Mouse (Mus musculus): ENCODE results near the gene Twsg1. TPM values are rescaled to one million over a fixed set of nuclear protein-coding genes. Genes with fewer than 3 reads are reported as not detected.
A peak's percentile ranks its signal among the peaks of the same experiment; 100 is the strongest.

The Twsg1 gene
- polyA plus RNA-seq, 1 experiment from 2014 or later = 74.4 TPM

GRCm38 (mm10) chr17:65873156-65873555, 77.9 kb downstream of the Twsg1 start:
- H3K9me3 ChIP-seq = no peaks in the 10 kb centered on the region
- H3K36me3 ChIP-seq = 0 out of 2 replicates have a peak, but pooled peaks cover under 1% of the 10 kb centered on the region
- 78% methylated on average over 4 of the region's 4 CpGs for WGBS
- H3K4me1 ChIP-seq = peaks cover 15% of the 10 kb centered on the region
- no peak for DNase-seq (ENCODE audit: low spot score)
- no peak overlapping the region for H3K4me3 ChIP-seq
- H3K27me3 ChIP-seq (ENCODE audit: insufficient read depth, poor library complexity, severe bottlenecking) = no peaks in the 10 kb centered on the region
- no peak overlapping the region for H3K27ac ChIP-seq

GRCm38 (mm10) chr17:65872652-65873051, 78.4 kb downstream of the Twsg1 start:
- no peak overlapping the region for H3K27ac ChIP-seq

GRCm38 (mm10) chr17:65872051-65872450, 79.0 kb downstream of the Twsg1 start:
- no peak for DNase-seq (ENCODE audit: low spot score)
- Histone ChIP-seq H3K27me3 (ENCODE audit: insufficient read depth, poor library complexity, severe bottlenecking) (no peaks in the 10 kb centered on the region), H3K36me3 (peaks cover 6% of the 10 kb centered on the region; the same call in 1 of the 2 replicates), H3K4me3 (no peak overlapping the region), H3K27ac (peak overlapping the region; percentile 59; the same call in 1 of the 2 replicates), H3K9me3 (no peaks in the 10 kb centered on the region), H3K4me1 (peaks cover 15% of the 10 kb centered on the region)
- 67% methylated on average over 6 of the region's 6 CpGs for WGBS

More at GRCm38 (mm10) chr17:65872652-65873051, 78.4 kb downstream of the Twsg1 start:
- Histone ChIP-seq H3K36me3 (no peaks in the 10 kb centered on the region; the same call in 1 of the 2 replicates), H3K9me3 (no peaks in the 10 kb centered on the region), H3K4me3 (no peak overlapping the region; the same call in 1 of the 2 replicates), H3K4me1 (peaks cover 15% of the 10 kb centered on the region), H3K27me3 (ENCODE audit: insufficient read depth, poor library complexity, severe bottlenecking) (no peaks in the 10 kb centered on the region)
- WGBS = 46% methylated on average over 6 of the region's 6 CpGs
- DNase-seq (ENCODE audit: low spot score) = no peak

Other genes starting within 250 kb of the Twsg1 start
- gene Rab31, start 178.5 kb downstream of the Twsg1 start, polyA plus RNA-seq (2016; fragmentation: Nextera tagmentation; extraction: Ambion mirVana) = 35.7 and 42.2 TPM in 2 replicates
- gene Ppp4r1, start 168.7 kb downstream of the Twsg1 start, polyA plus RNA-seq (2016; fragmentation: Nextera tagmentation; extraction: Ambion mirVana) = 42.9 and 43.2 TPM in 2 replicates
- 46.1 and 52.1 TPM in 2 replicates for gene Ralbp1, start 65.4 kb downstream of the Twsg1 start, polyA plus RNA-seq (2016; fragmentation: Nextera tagmentation; extraction: Ambion mirVana)
- 11.3 and 15.0 TPM in 2 replicates for gene Ankrd12, start 125.9 kb upstream of the Twsg1 start, polyA plus RNA-seq (2016; fragmentation: Nextera tagmentation; extraction: Ambion mirVana)
- 463 and 533 TPM in 2 replicates for gene Ndufv2, start 150.3 kb upstream of the Twsg1 start, polyA plus RNA-seq (2016; fragmentation: Nextera tagmentation; extraction: Ambion mirVana)
- 32.6 and 36.6 TPM in 2 replicates for gene Washc1, start 160.3 kb upstream of the Twsg1 start, polyA plus RNA-seq (2016; fragmentation: Nextera tagmentation; extraction: Ambion mirVana)
- 22.0 and 24.1 TPM in 2 replicates for gene Ddx11, start 172.3 kb upstream of the Twsg1 start, polyA plus RNA-seq (2016; fragmentation: Nextera tagmentation; extraction: Ambion mirVana)